Mouse (Mus musculus) hindbrain, embryonic 14.5 days (tissue): ENCODE measurements around the gene Rnf151. TPM values are rescaled to one million over a fixed set of nuclear protein-coding genes. Genes with fewer than 3 reads are reported as not detected.
A peak's percentile ranks its signal among the peaks of the same experiment; 100 is the strongest.
"Not testable (repeated sequence)": the region's sequence is repeated elsewhere in the genome, so short reads cannot be mapped to it uniquely, and the experiment has no call there.

ENCODE experiments used
- ATAC-seq: fragments of 200-750 bp; cut with Nextera tagmentation; 2 replicates; pipeline ENCODE4 v1.8.0; 2017; ENCODE audit warnings: moderate number of reproducible peaks, mild to moderate bottlenecking, moderate TSS enrichment, moderate library complexity; ENCODE audit not compliant: low FRiP score
- DNase-seq: peaks from one replicate; pipeline ENCODE4 v3.0.0-alpha.2; 2015; ENCODE audit warnings: low spot score
- H3K27ac ChIP-seq: fragments of 300-500 bp; sonication (generic); 2 replicates; pipeline ENCODE4 v1.5.1; 2014; ENCODE audit warnings: mild to moderate bottlenecking, moderate library complexity
- H3K27me3 ChIP-seq: fragments of 300-500 bp; sonication (generic); 2 replicates; pipeline ENCODE4 v1.6.1; 2014; ENCODE audit warnings: mild to moderate bottlenecking, low read length, mixed read lengths; ENCODE audit not compliant: control insufficient read depth, insufficient read depth
- H3K36me3 ChIP-seq: fragments of 300-500 bp; sonication (generic); replicated peaks from 2 replicates; pipeline ENCODE4 v1.6.1; 2014; ENCODE audit not compliant: control insufficient read depth, insufficient read depth
- H3K4me1 ChIP-seq: fragments of 300-500 bp; sonication (generic); replicated peaks from 2 replicates; pipeline ENCODE4 v1.6.1; 2014; ENCODE audit warnings: antibody characterized with exemption, low read length, mixed read lengths; ENCODE audit not compliant: control insufficient read depth, insufficient read depth
- H3K4me2 ChIP-seq: fragments of 300-500 bp; sonication (generic); replicated peaks from 2 replicates; pipeline ENCODE4 v1.6.1; 2014; ENCODE audit warnings: mild to moderate bottlenecking, moderate library complexity
- H3K4me3 ChIP-seq: fragments of 300-500 bp; sonication (generic); replicated peaks from 2 replicates; pipeline ENCODE4 v1.5.1; 2014; ENCODE audit warnings: mild to moderate bottlenecking, low read length
- H3K9ac ChIP-seq: fragments of 300-500 bp; sonication (generic); 2 replicates; pipeline ENCODE4 v1.6.1; 2014
- H3K9me3 ChIP-seq: fragments of 300-500 bp; sonication (generic); 2 replicates; pipeline ENCODE4 v1.6.1; 2016; ENCODE audit warnings: low read length; ENCODE audit not compliant: control insufficient read depth
- WGBS: fragments of 180-500 bp; shearing (Covaris S2); extraction: QIAGEN DNeasy Blood & Tissue Kit; methylation state at CpG from one replicate; pipeline ENCODE4 v1.1.7; 2014; 5-methylcytosine and 5-hydroxymethylcytosine counted together
- polyA plus RNA-seq: library from polyadenylated mRNA; unstranded; fragments of >200 nt; fragmentation: Nextera tagmentation; extraction: Ambion mirVana; gene quantifications from 2 replicates; pipeline ENCODE4 v1.2.1, GENCODE M21; 2014

Rnf151 gene
- polyA plus RNA-seq, 1 experiment from 2014 or later: not detected

DNA sequence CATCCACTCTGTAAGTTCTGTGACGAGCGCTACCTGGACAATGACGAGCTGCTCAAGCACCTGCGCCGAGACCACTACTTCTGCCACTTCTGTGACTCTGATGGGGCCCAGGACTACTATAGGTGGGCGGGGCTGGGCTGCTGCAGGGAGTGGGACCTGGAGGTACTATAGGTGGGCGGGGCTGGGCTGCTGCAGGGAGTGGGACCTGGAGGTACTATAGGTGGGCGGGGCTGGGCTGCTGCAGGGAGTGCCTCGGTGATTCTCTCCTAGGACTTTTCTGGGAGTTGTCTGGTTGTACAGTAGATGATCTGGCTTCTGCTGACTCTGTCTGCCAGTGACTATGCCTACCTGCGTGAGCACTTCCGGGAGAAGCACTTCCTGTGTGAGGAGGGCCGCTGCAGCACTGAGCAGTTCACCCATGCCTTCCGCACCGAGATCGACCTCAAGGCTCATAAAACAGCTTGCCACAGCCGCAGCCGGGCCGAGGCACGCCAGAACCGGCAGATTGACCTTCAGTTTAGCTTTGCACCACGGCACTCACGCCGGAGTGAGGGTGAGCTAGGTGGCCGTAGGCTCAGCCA is 40.3 kb downstream of the Rnf151 start:
- DNase-seq: no peak
- Histone ChIP-seq H3K4me2 (no peak overlapping the region), H3K36me3 (peaks cover 57% of the 10 kb centered on the region), H3K4me1 (0 out of 2 replicates have a peak, but pooled peaks cover under 1% of the 10 kb centered on the region), H3K4me3 (no peak overlapping the region), H3K27ac (no peak overlapping the region), H3K27me3 (no peaks in the 10 kb centered on the region), H3K9me3 (no peaks in the 10 kb centered on the region), H3K9ac (no peak overlapping the region)
- 94% methylated on average over 24 of the region's 24 CpGs for WGBS
- no peak for ATAC-seq

DNA sequence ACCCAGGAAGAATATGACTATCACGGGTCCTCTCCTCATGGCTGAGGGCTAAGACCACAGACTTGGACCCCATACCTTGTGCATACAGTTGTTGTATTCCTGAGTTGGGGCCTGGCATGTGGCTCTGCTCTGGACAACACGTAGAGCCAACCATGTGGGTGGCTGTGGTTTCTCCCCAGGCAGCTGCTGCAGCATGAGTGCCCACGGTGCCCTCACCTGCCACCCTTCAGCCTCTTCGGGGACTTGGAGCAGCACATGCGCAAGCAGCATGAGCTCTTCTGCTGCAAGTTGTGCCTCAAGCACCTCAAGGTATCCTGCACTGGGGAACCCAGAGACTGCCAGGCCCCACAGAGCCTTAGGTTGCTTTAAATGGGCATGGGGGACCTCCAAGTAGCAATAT is 41.0 kb downstream of the Rnf151 start:
- Histone ChIP-seq H3K9ac (no peak overlapping the region), H3K9me3 (no peaks in the 10 kb centered on the region), H3K27me3 (no peaks in the 10 kb centered on the region), H3K36me3 (peaks cover 52% of the 10 kb centered on the region), H3K27ac (no peak overlapping the region), H3K4me3 (no peak overlapping the region), H3K4me1 (peaks cover 8% of the 10 kb centered on the region), H3K4me2 (no peak overlapping the region)
- 92% methylated on average over 5 of the region's 5 CpGs for WGBS
- DNase-seq: no peak
- ATAC-seq: no peak

DNA sequence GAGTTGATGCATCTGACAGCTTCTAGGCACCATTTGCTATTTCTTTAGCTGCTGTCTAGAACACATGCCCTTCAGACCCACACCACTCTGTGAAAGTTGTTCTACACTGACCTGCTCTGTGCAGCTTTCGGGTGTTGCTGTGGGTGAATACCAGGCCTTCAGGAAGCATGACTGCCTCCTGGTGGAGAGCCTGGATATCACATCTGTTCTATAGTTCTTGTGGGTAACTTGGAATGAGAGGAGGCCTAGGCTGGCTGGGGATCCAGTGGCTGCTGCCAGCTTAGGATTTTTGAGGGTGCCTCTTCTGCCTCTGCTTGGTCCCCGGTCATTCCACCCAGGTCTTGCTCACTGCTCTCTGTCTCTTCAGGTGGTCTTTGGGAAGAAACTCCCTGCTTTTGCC is 41.7 kb downstream of the Rnf151 start:
- Histone ChIP-seq H3K9me3 (no peaks in the 10 kb centered on the region), H3K4me1 (peaks cover 15% of the 10 kb centered on the region), H3K4me2 (no peak overlapping the region), H3K36me3 (peaks cover 46% of the 10 kb centered on the region), H3K4me3 (no peak overlapping the region), H3K27ac (no peak overlapping the region), H3K9ac (no peak overlapping the region), H3K27me3 (no peaks in the 10 kb centered on the region)
- DNase-seq: peak; percentile 66
- ATAC-seq: no peak
- WGBS: 56% methylated on average over 2 of the region's 2 CpGs

DNA sequence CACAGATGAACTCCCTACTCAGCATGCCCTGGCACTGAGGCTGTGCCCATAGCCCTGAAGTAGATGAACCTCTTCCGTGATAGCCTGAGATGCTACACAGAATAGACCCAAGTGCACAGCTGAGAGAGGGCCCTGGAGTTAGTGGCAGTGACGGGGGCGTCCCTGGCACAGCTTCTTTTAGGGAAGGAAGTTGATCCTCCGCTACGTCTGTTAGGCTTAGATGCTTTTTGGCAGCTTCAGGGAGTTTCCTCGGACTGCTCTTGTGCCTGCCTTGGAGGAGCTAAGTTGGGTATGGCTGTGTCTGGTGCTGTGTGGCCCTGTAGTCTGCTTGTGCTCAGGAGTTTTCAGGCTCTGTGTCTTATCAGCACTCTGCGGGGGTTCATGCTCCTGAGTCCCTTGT is 43.6 kb downstream of the Rnf151 start:
- Histone ChIP-seq H3K36me3 (peaks cover 26% of the 10 kb centered on the region), H3K27me3 (no peaks in the 10 kb centered on the region), H3K9ac (no peak overlapping the region), H3K27ac (no peak overlapping the region), H3K4me1 (peaks cover 25% of the 10 kb centered on the region), H3K4me3 (no peak overlapping the region), H3K4me2 (no peak overlapping the region), H3K9me3 (no peaks in the 10 kb centered on the region)
- no peak for DNase-seq
- ATAC-seq: no peak
- 86% methylated on average over 7 of the region's 7 CpGs for WGBS

DNA sequence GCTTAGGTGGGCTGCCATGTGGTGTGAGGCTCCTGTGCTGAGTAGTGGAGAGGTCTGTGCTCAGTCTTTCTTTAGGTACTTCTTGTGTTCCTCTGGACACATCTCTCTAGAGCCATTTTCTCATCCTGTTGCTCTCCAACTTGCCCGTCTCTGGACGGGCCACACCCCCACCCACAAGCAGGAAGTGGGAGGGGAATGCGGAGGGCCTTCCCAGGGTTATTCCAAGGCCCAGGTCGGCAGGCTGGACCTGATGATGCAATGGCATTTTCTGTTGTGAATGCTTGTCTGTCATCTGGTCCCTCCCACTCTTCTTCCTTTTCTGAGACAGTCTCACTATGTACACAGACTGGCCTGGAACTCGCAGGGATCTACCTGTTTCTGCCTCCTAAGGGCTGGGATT is 45.7 kb downstream of the Rnf151 start:
- no peak overlapping the region for H3K4me2 ChIP-seq
- H3K27ac ChIP-seq: no peak overlapping the region
- H3K36me3 ChIP-seq: peaks cover 5% of the 10 kb centered on the region
- no peak overlapping the region for H3K4me3 ChIP-seq
- DNase-seq: no peak
- H3K9me3 ChIP-seq: no peaks in the 10 kb centered on the region
- peaks cover 30% of the 10 kb centered on the region for H3K4me1 ChIP-seq
- no peaks in the 10 kb centered on the region for H3K27me3 ChIP-seq
- 40% methylated on average over 5 of the region's 5 CpGs for WGBS
- H3K9ac ChIP-seq: no peak overlapping the region
- no peak for ATAC-seq

DNA sequence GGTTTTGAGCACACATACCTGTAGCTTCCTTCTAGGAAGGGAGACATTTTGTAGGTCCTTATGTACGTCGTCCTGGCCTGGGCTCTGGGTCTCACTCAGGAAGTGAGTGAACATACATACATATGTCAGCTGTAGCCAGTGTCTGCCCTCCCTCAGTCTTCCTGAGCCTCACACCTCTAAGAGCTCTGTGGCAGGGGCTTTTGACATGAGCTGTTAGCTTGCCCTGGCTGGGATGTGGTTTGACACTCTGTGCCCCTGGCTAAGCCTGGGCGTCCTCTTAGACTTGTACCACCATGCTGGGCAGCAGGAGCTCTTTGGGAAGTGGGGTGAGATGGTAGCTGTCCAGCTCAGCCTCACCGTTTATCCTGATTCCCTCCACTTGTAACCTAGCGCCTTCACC is 46.5 kb downstream of the Rnf151 start:
- WGBS: 80% methylated on average over 5 of the region's 5 CpGs
- no peak for ATAC-seq
- DNase-seq: no peak
- no peak overlapping the region for H3K27ac ChIP-seq
- H3K4me3 ChIP-seq: no peak overlapping the region
- H3K4me1 ChIP-seq: peaks cover 30% of the 10 kb centered on the region
- H3K9me3 ChIP-seq: no peaks in the 10 kb centered on the region
- H3K9ac ChIP-seq: peak overlapping the region; percentile 29; the same call in 1 of the 2 replicates
- H3K4me2 ChIP-seq: peak overlapping the region; percentile 82; the same call in 1 of the 2 replicates
- no peaks in the 10 kb centered on the region for H3K36me3 ChIP-seq
- no peaks in the 10 kb centered on the region for H3K27me3 ChIP-seq

DNA sequence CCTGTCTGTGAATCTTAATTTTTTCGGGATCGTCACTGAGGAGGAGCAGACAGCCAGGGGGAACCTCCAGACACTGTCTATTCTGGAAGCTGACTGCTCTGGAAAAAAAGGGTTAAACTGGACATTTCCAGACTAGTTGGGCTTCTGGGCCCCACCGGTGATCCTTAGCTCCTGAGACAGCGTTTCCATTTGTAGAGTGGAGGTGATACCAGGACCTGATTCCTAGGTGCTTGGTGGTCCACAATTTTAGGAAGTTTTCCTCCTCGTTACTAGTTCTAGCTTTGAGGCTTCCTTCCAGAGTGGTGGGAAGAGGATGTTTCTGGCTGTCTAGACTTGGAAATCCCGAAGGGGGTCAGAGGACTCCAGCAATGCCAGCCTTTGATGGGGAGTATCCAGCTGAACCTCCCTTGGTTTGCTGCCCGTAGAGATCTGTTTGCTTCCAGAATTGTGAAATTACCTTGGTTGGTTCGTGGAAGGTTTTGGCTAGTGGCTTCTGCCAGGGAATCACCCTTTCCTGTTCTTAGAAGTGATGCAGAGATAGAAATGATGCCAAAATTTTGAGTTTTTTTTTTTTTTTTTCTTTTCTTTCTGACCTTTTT is 47.5 kb downstream of the Rnf151 start:
- Histone ChIP-seq H3K9ac (peak overlapping the region; percentile 99), H3K27me3 (no peaks in the 10 kb centered on the region), H3K4me2 (peak overlapping the region; percentile 82), H3K27ac (peak overlapping the region; percentile 88), H3K4me3 (peak overlapping the region; percentile 99), H3K4me1 (peaks cover 30% of the 10 kb centered on the region), H3K36me3 (no peaks in the 10 kb centered on the region), H3K9me3 (no peaks in the 10 kb centered on the region)
- DNase-seq: no peak
- no peak for ATAC-seq
- WGBS: 14% methylated on average over 8 of the region's 8 CpGs

GRCm38 (mm10) chr17:24669545-24670245 is 48.2 kb downstream of the Rnf151 start, which contains the start of gene Zfp598:
TSS of gene Zfp598 (plus strand) at chr17:24669687.
- under 1% methylated on average over 71 of the region's 80 CpGs for WGBS
- DNase-seq: peak; percentile 98

GRCm38 (mm10) chr17:24669214-24669544 is 48.7 kb downstream of the Rnf151 start:
- not testable (repeated sequence) for H3K9me3 ChIP-seq, DNase-seq, H3K27me3 ChIP-seq, H3K36me3 ChIP-seq
- peak overlapping the region; percentile 82 for H3K4me2 ChIP-seq
- H3K4me1 ChIP-seq: peaks cover 30% of the 10 kb centered on the region
- H3K9ac ChIP-seq: peak overlapping the region; percentile 99
- H3K27ac ChIP-seq: peak overlapping the region; percentile 88
- peak overlapping the region; percentile 99 for H3K4me3 ChIP-seq
- ATAC-seq: peak; percentile 32
- WGBS: 12% methylated on average over 15 of the region's 15 CpGs

More at GRCm38 (mm10) chr17:24669545-24670245, 48.2 kb downstream of the Rnf151 start, which contains the start of gene Zfp598:
- no peaks in the 10 kb centered on the region for H3K36me3 ChIP-seq
- peak within 1 kb of the TSS; percentile 99 for H3K9ac ChIP-seq
- peaks cover 30% of the 10 kb centered on the region for H3K4me1 ChIP-seq
- peak; percentile 98 for ATAC-seq
- H3K4me3 ChIP-seq: peak within 1 kb of the TSS; percentile 99
- H3K27ac ChIP-seq: peak within 1 kb of the TSS; percentile 88
- no peaks in the 10 kb centered on the region for H3K27me3 ChIP-seq
- no peaks in the 10 kb centered on the region for H3K9me3 ChIP-seq
- H3K4me2 ChIP-seq: peak within 1 kb of the TSS; percentile 82
